Mouse (Mus musculus): ENCODE measurements around the gene Optn.

The Optn gene

GRCm38 (mm10) chr2:4975807-4976206 is 88.0 kb downstream of the Optn start, which contains the start of gene Ucma:
Gene Ucma, plus strand, starts transcription at chr2:4976122.
- DNase-seq, result no peak

All from right cerebral cortex, postnatal 4 days (tissue).